Mouse (Mus musculus) ES-E14 (cell line): ENCODE results near the gene Bach1.

Experiments
- CHD2 ChIP-seq: IDR thresholded peaks from 2 replicates; pipeline ENCODE4 v1.6.1; 2014; ENCODE audit warnings: mild to moderate bottlenecking, low read depth, low read length, inconsistent platforms
- ZC3H11A ChIP-seq: IDR thresholded peaks from 2 replicates; pipeline ENCODE4 v1.6.1; 2012; ENCODE audit warnings: low read depth, mild to moderate bottlenecking, inconsistent platforms, low read length, borderline replicate concordance
- ZNF384 ChIP-seq: IDR thresholded peaks from 2 replicates; pipeline ENCODE4 v1.6.1; 2012; ENCODE audit warnings: low read depth, low read length, inconsistent platforms

GRCm38 (mm10) chr16:87668002-87668401 is 30.7 kb upstream of the Bach1 start:
- TF ChIP-seq ZC3H11A (no peak), ZNF384 (no peak), CHD2 (no peak)
